Mouse (Mus musculus) MEL (cell line): ENCODE measurements around the gene Dtx3.

Experiments used
- CHD2 ChIP-seq: IDR thresholded peaks from 2 replicates; pipeline ENCODE4 v1.6.1; 2011; ENCODE audit warnings: low read length, improper control_type of control experiment
- CTCF ChIP-seq, 3 experiments: IDR thresholded peaks in 2 of 3; conservative IDR thresholded peaks in 1 of 3; 2 replicates each; pipeline ENCODE4 v1.5.1; 2011 to 2012; ENCODE audit warnings: low read length in 3 of 3, low read depth in 2 of 3, mild to moderate bottlenecking in 2 of 3, improper control_type of control experiment in 1 of 3, inconsistent platforms in 1 of 3, mixed read lengths in 1 of 3, moderate library complexity in 1 of 3; ENCODE audit not compliant: control insufficient read depth in 1 of 3, insufficient read depth in 1 of 3, poor library complexity in 1 of 3, severe bottlenecking in 1 of 3
- HCFC1 ChIP-seq: IDR thresholded peaks from 2 replicates; pipeline ENCODE4 v1.6.1; 2012; ENCODE audit warnings: low read depth, mild to moderate bottlenecking, inconsistent platforms, low read length, improper control_type of control experiment, moderate library complexity
- MAFK ChIP-seq: IDR thresholded peaks from 2 replicates; pipeline ENCODE4 v1.6.1; 2011; ENCODE audit warnings: low read depth, mild to moderate bottlenecking, low read length, improper control_type of control experiment, borderline replicate concordance
- MAX ChIP-seq: IDR thresholded peaks from 2 replicates; pipeline ENCODE4 v1.6.1; 2011; ENCODE audit warnings: low read length, improper control_type of control experiment
- MYB ChIP-seq: IDR thresholded peaks from 2 replicates; pipeline ENCODE4 v1.6.1; 2011; ENCODE audit warnings: mild to moderate bottlenecking, low read depth, low read length, improper control_type of control experiment
- POLR2A ChIP-seq, 2 experiments: IDR thresholded peaks; 2 replicates each; pipeline ENCODE4 v1.6.1; 2011 to 2012; ENCODE audit warnings: low read length in 2 of 2, mild to moderate bottlenecking in 2 of 2, control low read depth in 1 of 2, improper control_type of control experiment in 1 of 2, low read depth in 1 of 2, moderate library complexity in 1 of 2; ENCODE audit not compliant: control insufficient read depth in 1 of 2, insufficient read depth in 1 of 2, poor library complexity in 1 of 2
- POLR2AphosphoS2 ChIP-seq: IDR thresholded peaks from 2 replicates; pipeline ENCODE4 v1.6.1; 2011; ENCODE audit warnings: low read length, improper control_type of control experiment
- TCF12 ChIP-seq: IDR thresholded peaks from 2 replicates; pipeline ENCODE4 v1.6.1; 2014; ENCODE audit warnings: low read depth, mild to moderate bottlenecking, inconsistent platforms, low read length, improper control_type of control experiment, moderate library complexity
- ZNF384 ChIP-seq: IDR thresholded peaks from 2 replicates; pipeline ENCODE4 v1.6.1; 2012; ENCODE audit warnings: low read depth, mild to moderate bottlenecking, inconsistent platforms, low read length, improper control_type of control experiment

GRCm38 (mm10) chr10:127199474-127199873 lies 3.9 kb upstream of the Dtx3 start:
- TF ChIP-seq CTCF (IDR thresholded peaks at IDR 0.05 in 2 of 3, conservative IDR thresholded peaks at IDR 0.05 in 1 of 3; ENCODE audit: control insufficient read depth in 1 of 3, insufficient read depth in 1 of 3, low read depth in 2 of 3, low read length in 3 of 3, poor library complexity in 1 of 3, severe bottlenecking in 1 of 3) (no peak), POLR2A (IDR thresholded peaks at IDR 0.05; ENCODE audit: control insufficient read depth in 1 of 2, insufficient read depth in 1 of 2, low read depth in 1 of 2, low read length in 2 of 2, poor library complexity in 1 of 2) (no peak), CHD2 (no peak), ZNF384 (no peak), HCFC1 (no peak), MAFK (no peak), MAX (no peak), POLR2AphosphoS2 (no peak), MYB (no peak), TCF12 (no peak)
